Mouse (Mus musculus) NIH3T3 (cell line): ENCODE measurements at regions not wholly inside any gene's neighbourhood (a gene's known extent, or its start where the extent isn't known, plus 50 kb on each side); places are given as distances from the start of the nearest gene placed in this dataset.
A peak's percentile ranks its signal among the peaks of the same experiment; 100 is the strongest.

Experiments
- DNase-seq: peaks from one replicate; pipeline ENCODE4 v3.0.0-alpha.2; 2012; ENCODE audit warnings: low read depth

GRCm38 (mm10) chr1:183853956-183854613 lies 159.0 kb upstream of the Dusp10 start:
- peak; percentile 46 for DNase-seq

- DNase-seq, result peak; percentile 60
These were observed 148.0 kb upstream of the Dusp10 start for GRCm38 (mm10) chr1:183865111-183865510.

GRCm38 (mm10) chr1:183865586-183865985 lies 147.5 kb upstream of the Dusp10 start:
- peak; percentile 62 for DNase-seq

GRCm38 (mm10) chr1:183868965-183869364 lies 144.1 kb upstream of the Dusp10 start:
- peak; percentile 30 for DNase-seq

GRCm38 (mm10) chr1:183895936-183896335 lies 117.2 kb upstream of the Dusp10 start:
- DNase-seq, result peak; percentile 20

GRCm38 (mm10) chr1:183898091-183898490 lies 115.0 kb upstream of the Dusp10 start:
- DNase-seq, result no peak

GRCm38 (mm10) chr1:183904564-183904963 lies 108.5 kb upstream of the Dusp10 start:
- peak; percentile 36 for DNase-seq

GRCm38 (mm10) chr1:183905345-183906142 lies 107.6 kb upstream of the Dusp10 start:
- DNase-seq, result peak; percentile 96

- DNase-seq, result peak; percentile 87
These were observed 95.4 kb upstream of the Dusp10 start for GRCm38 (mm10) chr1:183917656-183918055.

GRCm38 (mm10) chr1:183921262-183921661 lies 91.8 kb upstream of the Dusp10 start:
- DNase-seq, result peak; percentile 90

- no peak for DNase-seq
These were observed 84.6 kb upstream of the Dusp10 start for GRCm38 (mm10) chr1:183928539-183928938.

- DNase-seq, result no peak
These were observed 82.6 kb upstream of the Dusp10 start for GRCm38 (mm10) chr1:183930363-183930982.

- no peak for DNase-seq
These were observed 82.0 kb upstream of the Dusp10 start for GRCm38 (mm10) chr1:183931141-183931540.

- peak; percentile 79 for DNase-seq
These were observed 79.3 kb upstream of the Dusp10 start for GRCm38 (mm10) chr1:183933845-183934244.

GRCm38 (mm10) chr1:183937166-183937565 lies 75.9 kb upstream of the Dusp10 start:
- DNase-seq, result no peak

GRCm38 (mm10) chr1:183938361-183938760 lies 74.7 kb upstream of the Dusp10 start:
- DNase-seq, result peak; percentile 79

- DNase-seq, result peak; percentile 77
These were observed 72.4 kb upstream of the Dusp10 start for GRCm38 (mm10) chr1:183940706-183941105.

GRCm38 (mm10) chr1:183946241-183946640 lies 66.9 kb upstream of the Dusp10 start:
- no peak for DNase-seq

- DNase-seq, result peak; percentile 79
These were observed 66.0 kb upstream of the Dusp10 start for GRCm38 (mm10) chr1:183947066-183947465.

- DNase-seq, result no peak
These were observed 63.9 kb upstream of the Dusp10 start for GRCm38 (mm10) chr1:183949205-183949604.

- peak; percentile 79 for DNase-seq
These were observed 59.0 kb upstream of the Dusp10 start for GRCm38 (mm10) chr1:183954086-183954485.

- no peak for DNase-seq
These were observed 56.7 kb upstream of the Dusp10 start for GRCm38 (mm10) chr1:183956391-183956790.

- no peak for DNase-seq
These were observed 51.7 kb upstream of the Dusp10 start for GRCm38 (mm10) chr1:183961383-183961782.
